Mouse (Mus musculus): Measurements from ENCODE around the gene Ciita. TPM values are rescaled to one million over a fixed set of nuclear protein-coding genes. Genes with fewer than 3 reads are reported as not detected.
A peak's percentile ranks its signal among the peaks of the same experiment; 100 is the strongest.

Gene Ciita
- polyA plus RNA-seq, 1 experiment from 2014 or later = 2.7 TPM

GRCm38 (mm10) chr16:10446573-10447263 lies 33.1 kb upstream of the Ciita start:
- Histone ChIP-seq H3K9me3 (replicated peaks; ENCODE audit: control insufficient read depth, low read length) (no peaks in the 10 kb centered on the region), H3K36me3 (ENCODE audit: control insufficient read depth, insufficient read depth) (no peaks in the 10 kb centered on the region), H3K27me3 (ENCODE audit: control insufficient read depth, insufficient read depth, low read length) (0 out of 2 replicates have a peak, but pooled peaks cover 2% of the 10 kb centered on the region), H3K4me3 (ENCODE audit: low read length) (peak overlapping the region; percentile 33), H3K4me1 (ENCODE audit: control insufficient read depth, insufficient read depth, low read length) (peaks cover 4% of the 10 kb centered on the region; the same call in 1 of the 2 replicates), H3K27ac (ENCODE audit: low read length) (no peak overlapping the region), H3K9ac (ENCODE audit: low read length) (peak overlapping the region; percentile 39), H3K4me2 (ENCODE audit: low read depth, low read length) (peak overlapping the region; percentile 55)
- 34% methylated on average over 13 of the region's 13 CpGs for WGBS
- ATAC-seq (replicated peaks; ENCODE audit: extremely low read depth, insufficient read depth, low FRiP score) = no peak

GRCm38 (mm10) chr16:10447264-10447594 lies 32.6 kb upstream of the Ciita start, which contains the start of gene Tvp23a:
Gene Tvp23a, minus strand, starts transcription at chr16:10447362.
- Histone ChIP-seq H3K9me3 (replicated peaks; ENCODE audit: control insufficient read depth, low read length) (no peaks in the 10 kb centered on the region), H3K27me3 (ENCODE audit: control insufficient read depth, insufficient read depth, low read length) (0 out of 2 replicates have a peak, but pooled peaks cover 2% of the 10 kb centered on the region), H3K9ac (ENCODE audit: low read length) (peak within 1 kb of the TSS; percentile 39), H3K4me2 (ENCODE audit: low read depth, low read length) (peak within 1 kb of the TSS; percentile 55), H3K27ac (ENCODE audit: low read length) (no peak within 1 kb of the TSS), H3K4me1 (ENCODE audit: control insufficient read depth, insufficient read depth, low read length) (peaks cover 9% of the 10 kb centered on the region), H3K4me3 (ENCODE audit: low read length) (peak within 1 kb of the TSS; percentile 33), H3K36me3 (ENCODE audit: control insufficient read depth, insufficient read depth) (no peaks in the 10 kb centered on the region)
- 12% methylated on average over 12 of the region's 12 CpGs for WGBS
- no peak; the same call in 1 of the 2 replicates for ATAC-seq (replicated peaks; ENCODE audit: extremely low read depth, insufficient read depth, low FRiP score)

GRCm38 (mm10) chr16:10447781-10448180 lies 32.1 kb upstream of the Ciita start:
- 0 out of 2 replicates have a peak, but pooled peaks cover 2% of the 10 kb centered on the region for H3K27me3 ChIP-seq (ENCODE audit: control insufficient read depth, insufficient read depth, low read length)
- peak overlapping the region; percentile 39 for H3K9ac ChIP-seq (ENCODE audit: low read length)
- no peak overlapping the region for H3K4me3 ChIP-seq (ENCODE audit: low read length)
- no peak for ATAC-seq (replicated peaks; ENCODE audit: extremely low read depth, insufficient read depth, low FRiP score)
- H3K27ac ChIP-seq (ENCODE audit: low read length) = no peak overlapping the region
- H3K9me3 ChIP-seq (replicated peaks; ENCODE audit: control insufficient read depth, low read length) = no peaks in the 10 kb centered on the region
- H3K4me2 ChIP-seq (ENCODE audit: low read depth, low read length) = peak overlapping the region; percentile 55
- 71% methylated on average over 2 of the region's 2 CpGs for WGBS
- peaks cover 14% of the 10 kb centered on the region for H3K4me1 ChIP-seq (ENCODE audit: control insufficient read depth, insufficient read depth, low read length)
- H3K36me3 ChIP-seq (ENCODE audit: control insufficient read depth, insufficient read depth) = no peaks in the 10 kb centered on the region

- Histone ChIP-seq H3K27ac (ENCODE audit: low read length) (no peak overlapping the region), H3K4me3 (ENCODE audit: low read length) (no peak overlapping the region), H3K9me3 (replicated peaks; ENCODE audit: control insufficient read depth, low read length) (no peaks in the 10 kb centered on the region), H3K9ac (ENCODE audit: low read length) (no peak overlapping the region), H3K36me3 (ENCODE audit: control insufficient read depth, insufficient read depth) (no peaks in the 10 kb centered on the region), H3K4me1 (ENCODE audit: control insufficient read depth, insufficient read depth, low read length) (peaks cover 19% of the 10 kb centered on the region), H3K4me2 (ENCODE audit: low read depth, low read length) (no peak overlapping the region), H3K27me3 (ENCODE audit: control insufficient read depth, insufficient read depth, low read length) (0 out of 2 replicates have a peak, but pooled peaks cover 5% of the 10 kb centered on the region)
- 82% methylated on average over 9 of the region's 9 CpGs for WGBS
- ATAC-seq (replicated peaks; ENCODE audit: extremely low read depth, insufficient read depth, low FRiP score) = no peak
These were observed 30.9 kb upstream of the Ciita start for GRCm38 (mm10) chr16:10448931-10449330.

- ATAC-seq (replicated peaks; ENCODE audit: extremely low read depth, insufficient read depth, low FRiP score) = no peak
- Histone ChIP-seq H3K36me3 (ENCODE audit: control insufficient read depth, insufficient read depth) (no peaks in the 10 kb centered on the region), H3K9me3 (replicated peaks; ENCODE audit: control insufficient read depth, low read length) (no peaks in the 10 kb centered on the region), H3K27me3 (ENCODE audit: control insufficient read depth, insufficient read depth, low read length) (0 out of 2 replicates have a peak, but pooled peaks cover 5% of the 10 kb centered on the region), H3K4me1 (ENCODE audit: control insufficient read depth, insufficient read depth, low read length) (peaks cover 19% of the 10 kb centered on the region), H3K27ac (ENCODE audit: low read length) (peak overlapping the region; percentile 38; the same call in 1 of the 2 replicates), H3K4me2 (ENCODE audit: low read depth, low read length) (no peak overlapping the region), H3K4me3 (ENCODE audit: low read length) (no peak overlapping the region), H3K9ac (ENCODE audit: low read length) (no peak overlapping the region)
- WGBS = 69% methylated on average over 2 of the region's 2 CpGs
These were observed 28.0 kb upstream of the Ciita start for GRCm38 (mm10) chr16:10451906-10452305.

GRCm38 (mm10) chr16:10452445-10452896 lies 27.4 kb upstream of the Ciita start:
- Histone ChIP-seq H3K4me1 (ENCODE audit: control insufficient read depth, insufficient read depth, low read length) (peaks cover 19% of the 10 kb centered on the region), H3K4me2 (ENCODE audit: low read depth, low read length) (peak overlapping the region; percentile 31; the same call in 1 of the 2 replicates), H3K27ac (ENCODE audit: low read length) (peak overlapping the region; percentile 38; the same call in 1 of the 2 replicates), H3K36me3 (ENCODE audit: control insufficient read depth, insufficient read depth) (no peaks in the 10 kb centered on the region), H3K9ac (ENCODE audit: low read length) (no peak overlapping the region), H3K9me3 (replicated peaks; ENCODE audit: control insufficient read depth, low read length) (no peaks in the 10 kb centered on the region), H3K4me3 (ENCODE audit: low read length) (no peak overlapping the region), H3K27me3 (ENCODE audit: control insufficient read depth, insufficient read depth, low read length) (0 out of 2 replicates have a peak, but pooled peaks cover 5% of the 10 kb centered on the region)
- peak; percentile 90 for ATAC-seq (replicated peaks; ENCODE audit: extremely low read depth, insufficient read depth, low FRiP score)
- WGBS = 8% methylated on average over 8 of the region's 8 CpGs

- H3K4me2 ChIP-seq (ENCODE audit: low read depth, low read length) = no peak overlapping the region
- H3K27me3 ChIP-seq (ENCODE audit: control insufficient read depth, insufficient read depth, low read length) = 0 out of 2 replicates have a peak, but pooled peaks cover 5% of the 10 kb centered on the region
- H3K9me3 ChIP-seq (replicated peaks; ENCODE audit: control insufficient read depth, low read length) = no peaks in the 10 kb centered on the region
- no peak for ATAC-seq (replicated peaks; ENCODE audit: extremely low read depth, insufficient read depth, low FRiP score)
- H3K4me1 ChIP-seq (ENCODE audit: control insufficient read depth, insufficient read depth, low read length) = peaks cover 19% of the 10 kb centered on the region
- H3K9ac ChIP-seq (ENCODE audit: low read length) = no peak overlapping the region
- WGBS = 82% methylated on average over 6 of the region's 6 CpGs
- no peak overlapping the region for H3K4me3 ChIP-seq (ENCODE audit: low read length)
- no peak overlapping the region for H3K27ac ChIP-seq (ENCODE audit: low read length)
- H3K36me3 ChIP-seq (ENCODE audit: control insufficient read depth, insufficient read depth) = no peaks in the 10 kb centered on the region
These were observed 25.8 kb upstream of the Ciita start for GRCm38 (mm10) chr16:10453872-10454582.

GRCm38 (mm10) chr16:10454583-10454974 lies 25.3 kb upstream of the Ciita start:
- Histone ChIP-seq H3K27me3 (ENCODE audit: control insufficient read depth, insufficient read depth, low read length) (0 out of 2 replicates have a peak, but pooled peaks cover 5% of the 10 kb centered on the region), H3K9ac (ENCODE audit: low read length) (no peak overlapping the region), H3K9me3 (replicated peaks; ENCODE audit: control insufficient read depth, low read length) (no peaks in the 10 kb centered on the region), H3K4me3 (ENCODE audit: low read length) (no peak overlapping the region), H3K4me1 (ENCODE audit: control insufficient read depth, insufficient read depth, low read length) (peaks cover 19% of the 10 kb centered on the region), H3K36me3 (ENCODE audit: control insufficient read depth, insufficient read depth) (no peaks in the 10 kb centered on the region), H3K4me2 (ENCODE audit: low read depth, low read length) (no peak overlapping the region), H3K27ac (ENCODE audit: low read length) (no peak overlapping the region)
- no peak for ATAC-seq (replicated peaks; ENCODE audit: extremely low read depth, insufficient read depth, low FRiP score)
- WGBS = 71% methylated on average over 3 of the region's 3 CpGs

- H3K27ac ChIP-seq (ENCODE audit: low read length) = no peak overlapping the region
- no peaks in the 10 kb centered on the region for H3K9me3 ChIP-seq (replicated peaks; ENCODE audit: control insufficient read depth, low read length)
- WGBS = 69% methylated on average over 2 of the region's 2 CpGs
- no peak overlapping the region for H3K4me3 ChIP-seq (ENCODE audit: low read length)
- H3K36me3 ChIP-seq (ENCODE audit: control insufficient read depth, insufficient read depth) = no peaks in the 10 kb centered on the region
- H3K4me2 ChIP-seq (ENCODE audit: low read depth, low read length) = no peak overlapping the region
- no peak for ATAC-seq (replicated peaks; ENCODE audit: extremely low read depth, insufficient read depth, low FRiP score)
- no peaks in the 10 kb centered on the region for H3K27me3 ChIP-seq (ENCODE audit: control insufficient read depth, insufficient read depth, low read length)
- no peak overlapping the region for H3K9ac ChIP-seq (ENCODE audit: low read length)
- no peaks in the 10 kb centered on the region for H3K4me1 ChIP-seq (ENCODE audit: control insufficient read depth, insufficient read depth, low read length)
These were observed 19.7 kb upstream of the Ciita start for GRCm38 (mm10) chr16:10460188-10460587.

All from heart, embryonic 16.5 days (tissue).